Mouse (Mus musculus): ENCODE data around the gene Arf3.
"Not testable (repeated sequence)": the region's sequence is repeated elsewhere in the genome, so short reads cannot be mapped to it uniquely, and the experiment has no call there.

Arf3 gene

GRCm38 (mm10) chr15:98762670-98763529 is at the start of gene Arf3:
Arf3 (minus strand) TSS chr15:98763214.
- peak; percentile 97 for DNase-seq (ENCODE audit: low spot score)

GRCm38 (mm10) chr15:98810212-98810611 is 47.2 kb upstream of the Arf3 start:
- DNase-seq (ENCODE audit: low spot score), result not testable (repeated sequence)

GRCm38 (mm10) chr15:98809390-98809789 is 46.4 kb upstream of the Arf3 start, which contains the start of gene Ddn:
Ddn (minus strand) TSS chr15:98809490.
- no peak for DNase-seq (ENCODE audit: low spot score)

DNA sequence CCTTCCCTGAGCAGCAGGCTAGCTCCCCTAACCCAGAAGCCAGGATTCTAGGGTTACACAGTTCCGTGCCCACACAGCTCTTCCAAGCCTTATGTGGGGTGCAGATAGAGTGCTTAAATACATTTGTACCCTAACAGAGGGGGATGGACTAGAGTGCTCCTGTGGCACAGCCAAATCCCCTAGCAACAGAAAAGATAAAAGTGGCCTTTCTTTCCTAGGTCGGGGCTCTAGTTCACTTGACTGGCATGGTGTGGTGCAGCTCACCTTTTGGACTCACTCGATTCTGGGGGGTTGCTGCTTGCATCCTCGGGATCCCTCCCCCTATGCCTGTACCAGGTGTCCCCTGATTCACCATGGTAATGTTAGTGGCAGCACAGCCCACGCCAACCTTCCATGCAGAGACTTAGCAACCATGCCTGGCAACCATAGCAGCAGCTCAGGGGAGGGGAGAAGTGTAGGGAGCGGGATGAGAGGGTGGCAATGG is 45.7 kb upstream of the Arf3 start:
- DNase-seq (ENCODE audit: low spot score), result no peak

GRCm38 (mm10) chr15:98807895-98808650 is 45.1 kb upstream of the Arf3 start:
- DNase-seq (ENCODE audit: low spot score), result peak; percentile 64

DNA sequence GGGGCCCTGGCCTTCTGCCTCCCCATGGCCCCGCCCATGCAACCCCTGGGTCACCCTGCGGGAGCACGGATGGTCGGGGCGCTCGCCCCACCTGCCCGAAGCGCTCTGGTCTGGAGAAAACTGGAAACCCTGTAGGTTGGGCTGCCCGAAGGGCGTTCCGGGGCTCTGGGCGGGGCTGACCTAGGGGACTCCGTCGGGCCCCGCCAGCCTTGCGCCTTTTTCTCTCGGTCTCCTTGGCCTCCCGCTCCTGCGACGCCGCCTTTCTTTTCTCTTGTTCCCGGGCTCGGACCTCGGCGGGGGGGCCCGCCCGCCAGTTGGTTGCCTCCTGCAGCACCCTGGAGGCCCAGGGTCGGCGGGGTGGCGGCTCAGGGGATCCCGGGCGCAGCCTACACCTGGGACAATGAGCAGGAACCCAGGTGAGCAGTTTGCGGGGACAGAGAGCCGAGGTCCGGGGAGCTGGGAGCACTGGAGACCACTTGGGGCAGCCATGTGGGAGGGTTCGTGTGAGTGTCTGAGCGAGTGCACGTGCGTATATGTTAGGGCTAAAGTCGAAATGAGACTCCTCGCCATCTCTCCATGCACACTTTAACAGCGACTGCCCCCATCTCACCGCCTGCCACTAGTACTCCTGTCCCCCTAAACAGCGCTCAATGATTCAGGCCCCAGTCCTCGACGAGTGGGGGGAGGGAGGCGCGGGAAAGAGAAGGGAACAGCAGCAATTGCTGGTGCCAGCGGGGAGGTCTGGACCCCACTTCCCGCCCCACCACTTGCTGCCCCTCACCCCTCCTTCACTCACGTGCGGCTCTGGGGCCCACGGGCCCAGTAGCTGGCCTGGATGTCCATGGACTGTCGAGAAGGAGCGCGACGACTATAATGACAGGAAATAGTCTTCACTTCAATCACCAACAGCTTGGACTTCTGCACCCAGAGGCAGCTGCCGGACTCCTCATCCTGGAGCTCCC is 44.1 kb upstream of the Arf3 start:
- peak; percentile 64 for DNase-seq (ENCODE audit: low spot score)

DNA sequence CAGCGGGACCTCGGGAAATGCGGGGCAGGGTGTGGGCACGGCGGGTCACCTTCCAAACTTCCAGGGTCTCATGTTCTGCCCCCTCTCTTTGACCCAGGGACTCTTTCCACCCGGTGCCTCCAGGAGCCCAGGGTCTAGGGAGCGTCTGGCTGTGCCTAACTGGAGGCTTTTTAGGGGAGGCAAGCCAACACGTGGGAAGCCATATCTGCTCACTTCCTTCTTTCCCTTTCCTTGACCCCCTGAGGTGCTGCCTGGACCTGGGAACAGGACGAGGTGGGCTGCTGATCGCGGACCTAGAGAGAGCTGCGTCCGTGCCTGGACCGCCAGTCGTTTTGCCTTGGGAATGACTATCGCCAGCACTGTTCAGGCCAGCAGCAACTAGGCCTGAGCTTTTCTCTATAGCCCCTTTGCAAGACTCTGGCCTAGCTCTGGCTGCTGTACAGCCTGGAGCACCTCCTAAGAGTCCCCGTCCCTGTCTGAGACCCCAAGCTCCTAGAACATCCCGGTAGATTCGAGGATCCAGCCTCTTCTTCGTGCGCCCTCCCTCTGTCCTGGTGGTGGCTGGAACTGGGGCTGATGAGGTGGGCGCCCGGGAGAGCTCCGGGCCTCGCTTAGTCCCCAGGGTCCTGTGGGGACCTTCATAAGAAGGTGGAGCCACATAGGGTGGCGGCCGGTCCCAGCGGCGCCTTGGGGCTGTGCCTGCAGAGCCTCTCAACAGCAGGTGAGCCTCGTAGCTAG is 43.2 kb upstream of the Arf3 start:
- no peak for DNase-seq (ENCODE audit: low spot score)

- peak; percentile 85 for DNase-seq (ENCODE audit: low spot score)
Measured at GRCm38 (mm10) chr15:98805324-98806040, 42.5 kb upstream of the Arf3 start.

GRCm38 (mm10) chr15:98804054-98804453 is 41.0 kb upstream of the Arf3 start:
- peak; percentile 93 for DNase-seq (ENCODE audit: low spot score)

DNA sequence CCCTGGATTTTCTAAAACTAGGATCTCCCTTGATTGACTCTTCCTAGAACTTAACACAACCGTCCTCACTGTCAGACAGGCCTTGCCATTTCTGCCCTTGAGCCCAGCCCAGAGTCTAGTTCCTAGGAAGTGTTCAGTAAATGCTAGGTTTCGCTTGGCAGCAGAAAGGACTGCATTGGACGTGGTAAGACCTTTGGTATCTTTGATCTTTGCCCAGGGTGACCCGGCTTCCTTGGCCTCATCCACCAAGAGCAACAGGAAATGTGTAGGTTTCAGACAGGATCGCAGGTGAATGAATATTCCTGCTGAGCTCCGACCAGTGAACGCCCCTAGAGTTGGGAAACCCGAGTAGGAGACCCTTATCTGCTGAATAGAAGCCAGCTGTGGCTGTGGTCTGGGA is 39.9 kb upstream of the Arf3 start:
- DNase-seq (ENCODE audit: low spot score), result no peak

DNA sequence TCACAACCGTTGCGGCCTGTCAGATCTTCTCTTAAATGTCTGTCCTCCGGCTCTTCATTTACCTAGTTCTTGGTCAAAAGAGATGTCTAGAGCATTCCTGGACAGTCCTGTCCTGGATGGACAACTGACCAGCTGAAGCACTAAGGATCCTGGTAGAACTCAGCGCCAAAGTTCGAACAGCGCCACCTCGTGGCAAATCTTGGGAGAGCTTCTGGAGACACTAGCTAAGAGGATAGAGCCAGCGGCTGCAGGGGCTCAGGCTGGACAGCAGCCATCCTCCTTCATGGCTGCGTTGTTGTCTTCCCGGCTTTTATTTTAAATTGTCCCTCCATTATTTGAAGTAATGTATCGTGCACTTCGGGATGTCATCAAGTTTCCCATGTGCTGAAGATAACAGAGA is 36.4 kb upstream of the Arf3 start:
- DNase-seq (ENCODE audit: low spot score), result peak; percentile 93

DNA sequence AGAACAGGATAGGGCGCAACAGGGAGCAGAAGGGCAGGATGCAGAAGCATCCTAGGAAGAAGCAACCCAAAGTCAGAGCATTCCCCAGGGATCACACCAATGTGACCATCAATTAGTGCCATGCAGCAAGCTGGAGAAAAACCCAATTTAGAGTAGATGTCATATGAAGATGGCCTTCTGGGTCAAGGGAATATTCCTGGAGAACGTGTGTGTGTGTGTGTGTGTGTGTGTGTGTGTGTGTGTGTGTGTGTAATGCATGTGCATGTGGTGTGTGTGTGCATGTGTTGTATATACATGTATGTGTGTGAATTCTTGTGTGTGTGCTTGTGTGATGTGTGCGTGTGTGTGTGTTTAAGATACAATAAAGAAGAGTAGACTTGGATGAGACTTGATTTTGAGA is 35.9 kb upstream of the Arf3 start:
- DNase-seq (ENCODE audit: low spot score), result no peak

DNA sequence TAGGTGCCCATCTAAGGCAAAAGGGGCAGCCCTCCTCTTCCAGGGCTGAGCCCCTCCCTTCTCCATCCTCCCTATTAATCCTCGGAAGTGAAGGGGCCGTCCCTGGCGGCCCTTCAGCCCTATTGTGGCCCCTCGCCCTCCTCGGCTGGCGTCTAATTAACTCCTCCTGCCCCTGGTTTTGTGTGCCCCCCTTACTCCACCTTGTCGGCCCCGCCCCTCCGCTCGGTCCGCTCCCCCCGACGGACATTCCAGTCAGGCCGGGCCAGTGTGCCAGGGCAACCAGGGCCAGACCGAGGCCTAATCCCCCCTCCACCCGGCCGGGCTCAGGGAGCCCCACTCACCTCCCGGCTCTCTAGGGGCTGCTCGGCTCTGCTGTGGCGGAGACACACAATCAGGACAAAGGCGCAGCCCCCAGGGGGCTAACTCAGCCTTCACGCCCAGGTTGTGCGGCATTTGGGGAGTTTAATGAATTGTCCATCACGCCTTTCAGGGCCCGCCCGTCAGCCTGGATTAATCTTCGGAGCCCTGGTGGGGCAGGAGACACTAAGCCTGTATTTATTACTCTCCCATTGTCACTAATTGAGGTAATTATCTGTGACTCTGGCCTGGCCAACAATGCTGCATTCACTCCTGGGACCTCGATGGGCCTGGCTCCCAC is 35.0 kb upstream of the Arf3 start:
- no peak for DNase-seq (ENCODE audit: low spot score)

DNA sequence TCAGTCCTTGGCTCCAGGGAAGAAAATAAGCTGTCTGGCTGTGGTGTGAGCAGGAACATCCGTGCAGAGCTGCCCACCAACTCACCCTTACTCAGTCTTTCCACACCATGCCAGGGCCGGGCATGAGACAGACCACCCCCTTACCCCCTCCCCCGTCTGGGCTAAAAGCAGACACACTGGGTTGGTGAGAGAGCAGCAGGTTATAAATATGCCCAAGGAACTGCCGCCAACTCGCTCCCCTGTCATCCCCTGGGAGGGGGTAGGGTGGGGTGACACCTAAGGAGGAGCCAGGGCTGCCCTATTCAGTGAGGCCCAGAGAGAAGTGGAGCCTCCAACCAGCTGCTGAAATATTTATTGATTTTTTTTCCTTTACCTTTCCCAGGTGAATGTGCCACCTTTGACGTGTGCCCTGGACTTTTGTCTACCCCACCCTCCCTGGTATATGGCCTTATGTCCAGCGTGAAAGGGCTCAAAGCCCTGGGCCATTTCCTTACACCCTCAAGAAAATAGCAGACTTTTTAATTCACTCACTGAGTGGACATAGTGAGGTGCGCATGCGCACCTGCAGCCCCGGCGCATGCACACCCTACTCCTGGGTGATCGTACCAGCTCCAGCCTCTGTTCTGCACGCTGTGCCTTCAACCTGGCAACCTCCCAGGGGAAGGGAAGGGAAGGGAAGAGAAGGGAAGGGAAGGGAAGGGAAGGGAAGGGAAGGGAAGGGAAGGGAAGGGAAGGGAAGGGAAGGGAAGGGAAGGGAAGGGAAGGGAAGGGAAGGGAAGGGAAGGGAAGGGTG is 34.0 kb upstream of the Arf3 start:
- no peak for DNase-seq (ENCODE audit: low spot score)

- no peak for DNase-seq (ENCODE audit: low spot score)
Measured at GRCm38 (mm10) chr15:98793141-98793698, 30.2 kb upstream of the Arf3 start.

DNA sequence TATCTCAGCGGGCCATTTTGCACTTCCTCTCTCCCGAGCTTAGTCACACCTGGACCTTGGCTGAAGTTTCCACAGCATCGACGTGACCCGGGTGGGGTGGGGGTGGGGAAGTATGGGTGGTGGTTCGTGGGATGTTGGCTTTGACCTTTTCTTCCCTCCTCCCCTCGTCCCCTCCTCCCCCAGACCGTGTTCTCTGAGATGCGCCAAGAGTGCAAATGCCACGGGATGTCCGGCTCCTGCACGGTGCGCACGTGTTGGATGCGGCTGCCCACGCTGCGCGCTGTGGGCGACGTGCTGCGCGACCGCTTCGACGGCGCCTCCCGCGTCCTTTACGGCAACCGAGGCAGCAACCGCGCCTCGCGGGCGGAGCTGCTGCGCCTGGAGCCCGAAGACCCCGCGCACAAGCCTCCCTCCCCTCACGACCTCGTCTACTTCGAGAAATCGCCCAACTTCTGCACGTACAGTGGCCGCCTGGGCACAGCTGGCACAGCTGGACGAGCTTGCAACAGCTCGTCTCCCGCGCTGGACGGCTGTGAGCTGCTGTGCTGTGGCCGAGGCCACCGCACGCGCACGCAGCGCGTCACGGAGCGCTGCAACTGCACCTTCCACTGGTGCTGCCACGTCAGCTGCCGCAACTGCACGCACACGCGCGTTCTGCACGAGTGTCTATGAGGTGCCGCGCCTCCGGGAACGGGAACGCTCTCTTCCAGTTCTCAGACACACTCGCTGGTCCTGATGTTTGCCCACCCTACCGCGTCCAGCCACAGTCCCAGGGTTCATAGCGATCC is 29.4 kb upstream of the Arf3 start:
- DNase-seq (ENCODE audit: low spot score), result peak; percentile 43

- DNase-seq (ENCODE audit: low spot score), result peak; percentile 42
Measured at GRCm38 (mm10) chr15:98791771-98792170, 28.8 kb upstream of the Arf3 start.

GRCm38 (mm10) chr15:98791221-98791620 is 28.2 kb upstream of the Arf3 start:
- DNase-seq (ENCODE audit: low spot score), result no peak
